Mouse (Mus musculus) embryonic facial prominence, embryonic 15.5 days (tissue): Measurements from ENCODE around the gene 5730480H06Rik. TPM values are rescaled to one million over a fixed set of nuclear protein-coding genes. Genes with fewer than 3 reads are reported as not detected.

Experiments
- ATAC-seq: fragments of 200-750 bp; cut with Nextera tagmentation; 2 replicates; pipeline ENCODE4 v1.8.0; 2017; ENCODE audit warnings: low read depth, moderate TSS enrichment; ENCODE audit not compliant: insufficient number of reproducible peaks, low FRiP score, low TSS enrichment
- H3K27ac ChIP-seq: fragments of 300-500 bp; sonication (generic); replicated peaks from 2 replicates; pipeline ENCODE4 v1.5.1; 2015; ENCODE audit warnings: mild to moderate bottlenecking, inconsistent platforms
- H3K27me3 ChIP-seq: fragments of 300-500 bp; sonication (generic); 2 replicates; pipeline ENCODE4 v1.6.1; 2015; ENCODE audit warnings: inconsistent platforms
- H3K36me3 ChIP-seq: fragments of 300-500 bp; sonication (generic); 2 replicates; pipeline ENCODE4 v1.6.1; 2015; ENCODE audit warnings: mild to moderate bottlenecking, inconsistent platforms
- H3K4me1 ChIP-seq: fragments of 300-500 bp; sonication (generic); 2 replicates; pipeline ENCODE4 v1.6.1; 2015; ENCODE audit warnings: inconsistent platforms
- H3K4me2 ChIP-seq: fragments of 300-500 bp; sonication (generic); replicated peaks from 2 replicates; pipeline ENCODE4 v1.6.1; 2015; ENCODE audit warnings: mild to moderate bottlenecking, inconsistent platforms
- H3K4me3 ChIP-seq: fragments of 300-500 bp; sonication (generic); replicated peaks from 2 replicates; pipeline ENCODE4 v1.5.1; 2015; ENCODE audit warnings: mild to moderate bottlenecking, inconsistent platforms
- H3K9ac ChIP-seq: fragments of 300-500 bp; sonication (generic); 2 replicates; pipeline ENCODE4 v1.6.1; 2015; ENCODE audit warnings: inconsistent platforms
- H3K9me3 ChIP-seq: fragments of 300-500 bp; sonication (generic); replicated peaks from 2 replicates; pipeline ENCODE4 v1.6.1; 2016; ENCODE audit warnings: inconsistent platforms
- WGBS: fragments of 180-500 bp; shearing (Covaris S2); methylation state at CpG from one replicate; pipeline ENCODE4 v1.1.7; 2015; 5-methylcytosine and 5-hydroxymethylcytosine counted together
- polyA plus RNA-seq: library from polyadenylated mRNA; unstranded; fragments of >200 nt; fragmentation: Nextera tagmentation; extraction: Ambion mirVana; gene quantifications from 2 replicates; pipeline ENCODE4 v1.2.1, GENCODE M21; 2015

Gene 5730480H06Rik
- polyA plus RNA-seq: 23.3 and 23.5 TPM in 2 replicates

DNA sequence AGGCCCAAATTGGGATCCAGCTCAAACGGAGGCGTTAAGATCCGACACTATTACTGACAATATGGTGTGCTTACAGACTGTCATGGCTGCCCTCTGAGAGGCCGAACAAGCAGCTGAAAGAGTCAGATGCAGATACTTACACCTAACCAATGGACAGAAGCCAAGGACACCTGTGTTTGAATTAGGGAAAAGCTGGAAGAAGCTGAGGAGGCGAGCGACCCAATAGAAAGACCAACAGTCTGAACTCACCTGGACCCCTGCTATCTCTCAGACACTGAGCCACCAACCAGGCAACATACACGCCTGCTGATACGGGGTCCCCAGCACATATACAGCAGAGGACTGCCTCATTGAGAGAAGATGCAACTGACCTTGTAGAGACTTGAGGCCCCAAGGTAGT, at the start of gene 5730480H06Rik:
TSS of gene 5730480H06Rik (plus strand) at position 301 of the 400 bp plus-strand sequence.
- no peak for ATAC-seq
- H3K27me3 ChIP-seq: no peaks in the 10 kb centered on the region
- no peak within 1 kb of the TSS for H3K27ac ChIP-seq
- H3K4me2 ChIP-seq: no peak within 1 kb of the TSS
- no peak within 1 kb of the TSS for H3K9ac ChIP-seq
- WGBS: 93% methylated on average over 8 of the region's 8 CpGs
- H3K36me3 ChIP-seq: no peaks in the 10 kb centered on the region
- H3K4me3 ChIP-seq: no peak within 1 kb of the TSS
- H3K4me1 ChIP-seq: no peaks in the 10 kb centered on the region
- H3K9me3 ChIP-seq: no peaks in the 10 kb centered on the region

DNA sequence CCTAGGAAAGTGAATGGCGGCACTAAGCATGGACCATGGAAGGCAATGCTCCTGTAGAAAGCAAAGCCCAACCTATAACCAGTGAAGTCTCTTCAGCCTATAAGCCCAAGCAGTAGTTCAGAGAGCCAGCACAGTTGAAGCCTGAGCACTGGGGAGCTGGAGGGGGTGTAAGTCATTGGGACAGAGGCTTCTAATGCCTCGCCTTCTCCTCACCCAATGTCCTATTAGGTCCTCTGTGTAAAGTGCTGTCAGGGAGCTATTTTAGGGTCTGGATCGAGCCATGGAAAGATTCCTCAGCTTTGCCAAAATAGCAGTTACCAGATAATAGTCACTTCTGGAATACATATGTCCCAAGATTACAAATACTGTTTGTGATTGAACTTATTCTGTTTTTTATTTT, 26.6 kb upstream of the 5730480H06Rik start:
- H3K27me3 ChIP-seq: no peaks in the 10 kb centered on the region
- H3K4me1 ChIP-seq: no peaks in the 10 kb centered on the region
- no peak overlapping the region for H3K4me2 ChIP-seq
- H3K4me3 ChIP-seq: no peak overlapping the region
- no peaks in the 10 kb centered on the region for H3K9me3 ChIP-seq
- ATAC-seq: no peak
- H3K9ac ChIP-seq: no peak overlapping the region
- no peaks in the 10 kb centered on the region; the same call in 1 of the 2 replicates for H3K36me3 ChIP-seq
- H3K27ac ChIP-seq: no peak overlapping the region
- WGBS: 82% methylated on average over 3 of the region's 3 CpGs

DNA sequence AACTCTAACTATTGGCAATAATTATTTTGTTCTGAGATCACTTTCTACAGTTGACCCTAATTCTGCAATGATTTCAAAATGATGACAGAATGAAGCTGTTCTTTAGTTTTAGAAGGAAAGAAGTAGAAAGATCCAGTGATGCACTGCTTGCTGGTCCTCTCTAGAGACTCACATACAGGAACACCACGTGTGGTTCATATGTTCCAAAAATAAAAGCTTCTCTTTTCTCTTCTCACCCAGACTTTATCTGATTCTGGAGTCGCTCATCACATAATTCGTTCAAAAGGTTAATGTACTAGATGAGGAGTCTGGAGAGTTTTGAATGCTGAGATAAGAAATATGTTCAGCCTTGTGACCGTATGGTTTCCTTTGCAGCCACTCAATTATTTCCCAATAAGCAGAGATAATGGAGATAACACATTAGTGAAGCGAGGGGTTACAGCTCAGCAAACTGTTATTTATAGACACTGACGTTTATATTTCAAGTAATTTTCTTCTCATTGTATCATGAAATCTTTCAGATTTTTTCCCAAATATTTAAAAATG, 12.6 kb upstream of the 5730480H06Rik start:
- no peak for ATAC-seq
- H3K4me1 ChIP-seq: no peaks in the 10 kb centered on the region
- WGBS: 78% methylated on average over 6 of the region's 6 CpGs

DNA sequence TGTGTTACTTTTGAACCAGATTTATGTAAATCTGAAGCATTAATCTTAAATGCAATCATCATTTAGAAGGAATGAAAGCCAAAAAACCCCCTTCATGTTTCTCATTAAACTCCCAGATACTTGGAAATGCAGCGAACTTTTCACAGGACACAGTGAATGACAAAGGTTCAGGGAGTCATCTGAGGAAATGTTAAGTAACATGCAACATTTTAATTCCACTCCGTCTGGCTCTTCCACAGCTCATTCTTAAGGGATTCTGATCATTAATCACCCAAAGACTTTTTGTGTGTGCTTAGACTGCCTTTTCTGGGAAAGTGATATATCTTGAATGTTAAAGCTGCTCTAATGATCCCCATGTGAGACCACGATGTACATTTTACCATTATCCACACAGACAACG, 7.2 kb upstream of the 5730480H06Rik start:
- no peak overlapping the region for H3K4me2 ChIP-seq
- H3K4me1 ChIP-seq: no peaks in the 10 kb centered on the region
- no peaks in the 10 kb centered on the region for H3K36me3 ChIP-seq
- 58% methylated on average over 4 of the region's 4 CpGs for WGBS
- no peak overlapping the region for H3K9ac ChIP-seq
- no peaks in the 10 kb centered on the region for H3K9me3 ChIP-seq
- H3K27ac ChIP-seq: no peak overlapping the region
- H3K27me3 ChIP-seq: no peaks in the 10 kb centered on the region
- no peak for ATAC-seq
- H3K4me3 ChIP-seq: no peak overlapping the region

More for the DNA sequence above, 12.6 kb upstream of the 5730480H06Rik start:
- Histone ChIP-seq H3K9me3 (no peaks in the 10 kb centered on the region), H3K4me2 (no peak overlapping the region), H3K27ac (no peak overlapping the region), H3K36me3 (no peaks in the 10 kb centered on the region), H3K9ac (no peak overlapping the region), H3K27me3 (no peaks in the 10 kb centered on the region), H3K4me3 (no peak overlapping the region)

DNA sequence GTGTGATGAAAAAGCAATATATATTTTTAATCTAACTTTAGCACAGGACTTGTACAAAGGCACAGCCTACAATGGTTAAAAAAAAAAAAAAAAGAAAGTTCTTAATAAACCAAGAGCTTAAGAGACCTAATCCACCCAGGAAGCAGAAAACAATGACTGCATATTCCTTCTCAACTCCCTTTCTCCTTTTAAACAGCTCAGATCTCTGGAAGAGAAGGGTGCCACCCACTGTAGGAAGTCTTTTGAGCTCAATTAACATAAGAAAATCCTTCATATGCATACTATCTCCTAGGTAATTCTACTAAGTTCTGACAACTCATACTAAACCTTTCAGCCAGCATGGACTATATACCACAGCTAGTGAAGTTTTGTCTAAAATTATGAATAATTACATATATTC, 1.5 kb upstream of the 5730480H06Rik start:
- Histone ChIP-seq H3K9me3 (no peaks in the 10 kb centered on the region), H3K27ac (no peak overlapping the region), H3K4me3 (no peak overlapping the region), H3K9ac (no peak overlapping the region), H3K4me1 (no peaks in the 10 kb centered on the region), H3K27me3 (no peaks in the 10 kb centered on the region), H3K36me3 (no peaks in the 10 kb centered on the region), H3K4me2 (no peak overlapping the region)
- no peak for ATAC-seq

DNA sequence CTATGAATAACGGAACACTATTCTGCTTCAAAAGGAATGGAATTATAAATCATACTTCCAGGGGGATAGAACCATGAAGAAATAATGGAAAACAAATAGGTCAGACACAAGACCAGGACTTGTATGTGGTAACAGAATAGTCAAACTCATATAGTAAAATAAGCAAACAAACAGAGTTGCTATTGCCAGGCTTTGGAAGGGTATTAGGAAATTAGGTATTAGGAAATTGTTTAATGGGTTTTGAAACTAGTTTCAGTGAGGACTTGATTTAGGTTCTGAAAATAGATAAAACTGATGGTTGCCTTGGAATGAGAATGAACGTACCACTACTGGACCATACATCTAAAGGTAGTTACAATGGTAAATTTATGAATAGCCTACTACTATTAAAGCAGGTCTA, 2.0 kb downstream of the 5730480H06Rik start:
- H3K9ac ChIP-seq: no peak overlapping the region
- WGBS: 95% methylated on average over 2 of the region's 2 CpGs
- no peak overlapping the region for H3K4me3 ChIP-seq
- H3K27ac ChIP-seq: no peak overlapping the region
- H3K27me3 ChIP-seq: no peaks in the 10 kb centered on the region
- H3K9me3 ChIP-seq: no peaks in the 10 kb centered on the region
- H3K36me3 ChIP-seq: no peaks in the 10 kb centered on the region
- H3K4me1 ChIP-seq: no peaks in the 10 kb centered on the region
- ATAC-seq: no peak
- no peak overlapping the region for H3K4me2 ChIP-seq

DNA sequence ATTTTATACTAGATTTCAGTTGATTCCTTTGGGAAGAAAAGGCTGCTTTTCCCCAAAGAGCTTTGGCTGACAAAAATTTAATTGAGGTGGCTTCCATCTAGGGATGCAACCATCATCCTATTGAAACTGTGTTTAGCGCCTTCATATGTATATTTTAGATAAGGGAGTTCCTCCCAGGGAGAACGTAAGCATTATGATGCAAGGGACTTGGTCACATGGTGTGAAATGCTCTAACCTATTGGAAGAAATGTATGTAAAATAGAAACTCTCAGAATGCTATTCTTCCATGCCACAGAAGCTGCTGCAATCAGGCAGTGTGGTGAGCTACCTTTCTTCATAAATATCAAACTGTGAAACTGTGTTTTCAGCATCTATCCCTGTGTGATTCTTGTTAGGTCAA, 3.1 kb downstream of the 5730480H06Rik start:
- H3K9me3 ChIP-seq: no peaks in the 10 kb centered on the region
- H3K4me3 ChIP-seq: no peak overlapping the region
- H3K9ac ChIP-seq: no peak overlapping the region
- H3K4me2 ChIP-seq: no peak overlapping the region
- H3K4me1 ChIP-seq: no peaks in the 10 kb centered on the region
- no peak overlapping the region for H3K27ac ChIP-seq
- 84% methylated on average over 2 of the region's 2 CpGs for WGBS
- no peaks in the 10 kb centered on the region for H3K27me3 ChIP-seq
- H3K36me3 ChIP-seq: no peaks in the 10 kb centered on the region
- no peak for ATAC-seq

DNA sequence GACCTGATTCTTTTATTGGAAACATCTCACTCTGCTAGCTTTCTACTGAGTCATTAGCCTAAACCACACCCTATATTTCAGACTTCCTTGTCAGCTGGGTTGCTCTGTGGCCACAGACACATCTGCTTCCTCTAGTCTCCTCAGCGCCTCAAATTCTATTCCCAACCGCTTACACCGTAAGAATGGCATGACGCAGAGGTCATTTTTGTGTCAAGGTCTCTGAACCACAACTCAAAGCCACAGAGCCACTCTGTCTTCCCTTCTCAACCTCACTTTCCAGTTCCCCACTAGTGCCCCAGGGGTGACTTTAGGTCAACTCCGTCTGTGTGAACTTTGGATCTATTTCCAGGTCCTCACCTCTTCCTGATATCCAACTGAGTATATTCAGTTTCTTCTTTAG, 3.7 kb downstream of the 5730480H06Rik start:
- no peaks in the 10 kb centered on the region for H3K36me3 ChIP-seq
- H3K4me2 ChIP-seq: no peak overlapping the region
- ATAC-seq: no peak
- 44% methylated on average over 5 of the region's 5 CpGs for WGBS
- no peak overlapping the region for H3K4me3 ChIP-seq
- H3K4me1 ChIP-seq: no peaks in the 10 kb centered on the region
- H3K27me3 ChIP-seq: no peaks in the 10 kb centered on the region
- no peaks in the 10 kb centered on the region for H3K9me3 ChIP-seq
- no peak overlapping the region for H3K9ac ChIP-seq
- H3K27ac ChIP-seq: no peak overlapping the region

DNA sequence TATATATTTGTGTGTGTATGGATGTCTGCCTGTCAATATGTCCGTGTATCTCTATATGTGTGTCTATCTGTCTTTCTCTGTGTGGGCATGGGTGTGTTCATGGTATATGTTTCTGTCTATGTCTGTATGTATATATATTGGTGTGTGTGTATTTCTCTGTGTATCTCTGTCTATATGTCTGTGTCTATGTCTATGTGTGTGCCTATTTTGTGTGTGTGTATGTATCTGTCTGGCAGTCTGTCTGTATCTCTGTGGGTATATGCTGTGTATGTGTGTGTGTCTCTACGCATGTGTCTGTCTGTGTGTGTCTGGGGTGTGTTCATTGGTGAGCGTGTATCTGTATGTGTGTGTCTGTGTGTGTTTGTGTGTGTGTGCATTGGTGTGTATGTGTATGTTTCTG, 5.7 kb downstream of the 5730480H06Rik start:
- H3K4me3 ChIP-seq: no peak overlapping the region
- H3K27ac ChIP-seq: no peak overlapping the region
- H3K4me2 ChIP-seq: no peak overlapping the region
- H3K27me3 ChIP-seq: no peaks in the 10 kb centered on the region
- H3K4me1 ChIP-seq: no peaks in the 10 kb centered on the region
- no peak for ATAC-seq
- no peaks in the 10 kb centered on the region for H3K9me3 ChIP-seq
- no peak overlapping the region for H3K9ac ChIP-seq
- no peaks in the 10 kb centered on the region for H3K36me3 ChIP-seq
- 86% methylated on average over 3 of the region's 3 CpGs for WGBS

DNA sequence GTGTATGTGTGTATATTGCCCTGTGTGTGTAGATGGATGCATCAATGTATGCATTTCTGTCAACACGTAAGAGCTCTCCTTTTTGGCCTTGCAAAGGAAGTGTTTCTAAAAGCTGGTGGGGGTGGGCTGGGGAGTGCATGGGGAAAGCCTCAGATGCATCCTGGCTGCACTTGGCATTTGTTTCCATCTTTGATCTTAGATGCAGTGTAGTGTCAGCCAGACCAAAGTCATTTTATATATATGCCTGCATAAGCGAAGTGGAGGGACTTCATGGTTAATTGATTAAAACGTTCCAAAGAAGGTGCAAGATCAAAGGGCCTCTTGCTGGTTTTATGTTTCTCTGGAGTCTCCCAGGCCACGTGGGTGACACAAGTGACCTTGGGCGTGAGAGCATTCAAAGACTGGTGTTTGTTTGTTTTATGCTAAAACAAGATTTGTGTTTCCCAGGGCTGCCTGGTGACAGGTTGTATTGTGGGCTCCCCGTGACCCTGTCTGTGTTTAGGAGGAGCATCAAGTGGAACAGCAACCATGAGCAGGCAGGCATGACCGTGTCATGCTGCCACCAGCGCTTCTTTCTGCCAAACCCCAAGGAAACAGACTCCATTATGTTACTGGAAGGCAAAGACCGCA, 6.2 kb downstream of the 5730480H06Rik start:
- Histone ChIP-seq H3K27ac (no peak overlapping the region), H3K36me3 (no peaks in the 10 kb centered on the region), H3K27me3 (no peaks in the 10 kb centered on the region), H3K9ac (no peak overlapping the region), H3K4me2 (no peak overlapping the region), H3K4me1 (no peaks in the 10 kb centered on the region), H3K4me3 (no peak overlapping the region), H3K9me3 (no peaks in the 10 kb centered on the region)
- ATAC-seq: no peak
- WGBS: 27% methylated on average over 9 of the region's 9 CpGs

DNA sequence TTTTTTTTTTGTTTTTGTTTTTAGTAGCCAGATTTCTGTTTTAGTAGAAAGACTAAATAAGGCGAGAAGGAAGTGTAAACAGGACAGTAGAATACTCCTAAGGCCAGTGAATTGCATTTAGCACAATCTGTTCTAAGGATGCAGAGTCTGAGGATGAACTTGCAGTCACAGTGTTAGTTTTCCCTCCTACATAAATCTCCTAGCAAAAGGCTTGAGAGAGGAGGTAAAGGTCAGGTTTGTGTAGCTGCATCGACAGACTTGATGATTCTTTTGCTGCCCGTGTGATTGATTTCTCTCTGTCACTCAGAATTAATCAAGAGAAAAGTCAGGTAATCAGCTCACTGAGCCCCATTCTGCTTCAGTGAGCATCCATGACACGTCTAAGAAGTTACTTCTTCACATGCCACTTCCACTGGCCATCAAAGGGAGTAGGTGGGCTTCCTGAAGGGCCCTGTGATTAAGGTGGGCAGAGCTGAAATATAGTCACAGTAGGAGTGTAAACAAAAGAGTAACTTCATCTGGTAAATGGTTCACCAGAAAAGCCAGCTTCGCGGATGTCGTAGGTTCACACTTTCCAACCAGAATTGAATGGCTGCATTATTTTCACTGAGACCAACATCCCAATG, 13.2 kb downstream of the 5730480H06Rik start:
- Histone ChIP-seq H3K27me3 (no peaks in the 10 kb centered on the region), H3K9ac (no peak overlapping the region), H3K4me1 (no peaks in the 10 kb centered on the region), H3K27ac (no peak overlapping the region), H3K36me3 (no peaks in the 10 kb centered on the region), H3K4me2 (no peak overlapping the region), H3K4me3 (no peak overlapping the region), H3K9me3 (no peaks in the 10 kb centered on the region)
- WGBS: 67% methylated on average over 7 of the region's 7 CpGs
- ATAC-seq: no peak
